In the genomic region with DNA sequence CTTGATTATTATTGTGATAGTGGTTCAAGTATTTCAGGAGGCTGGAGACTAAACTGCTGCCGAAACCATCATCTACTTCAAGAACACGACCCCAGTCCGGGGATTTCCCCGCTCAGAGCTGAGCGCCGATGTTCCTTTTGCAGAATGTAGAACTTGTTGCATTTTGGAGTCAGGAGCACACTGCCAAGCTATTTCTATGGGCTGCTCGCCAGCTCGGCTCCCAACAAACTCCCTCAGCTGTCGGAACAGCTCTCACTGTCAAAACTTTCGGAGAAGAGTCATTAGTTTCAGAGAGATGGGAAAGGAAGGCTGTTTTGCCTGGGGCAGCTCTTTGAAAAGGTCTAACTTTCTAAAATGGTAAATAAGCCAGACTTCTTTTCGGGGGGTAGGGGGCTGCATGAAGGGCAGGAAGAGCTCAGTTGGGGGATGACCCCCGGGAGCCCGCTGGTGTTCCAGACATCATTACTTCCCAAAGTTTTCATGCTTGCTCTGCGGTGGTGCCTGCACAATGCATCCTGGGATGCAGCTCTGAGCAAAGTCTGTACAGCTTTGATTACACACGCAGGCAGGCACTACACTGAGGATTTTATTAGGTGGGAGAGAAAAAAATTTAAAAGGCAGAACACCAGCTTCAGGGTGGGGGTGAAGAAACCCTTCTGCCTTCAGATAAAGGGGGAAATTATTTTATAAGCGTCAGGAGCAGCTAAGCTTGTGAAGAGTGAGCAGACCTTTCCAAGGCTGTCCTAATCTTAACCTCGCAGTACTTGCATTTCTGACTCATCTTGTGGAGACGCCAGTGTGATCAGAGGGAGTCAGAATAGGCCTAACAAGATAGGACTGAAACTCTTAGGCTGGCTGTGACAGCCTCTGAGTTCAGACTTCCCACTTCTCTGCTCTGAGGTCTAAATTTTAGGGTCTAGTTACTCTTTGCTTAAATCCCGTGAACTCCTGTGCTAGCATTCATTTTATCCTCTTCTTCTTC, we compare ENCODE assay signal across 8 mouse cellular contexts.
DNase-seq lines count a peak whose midpoint lies in the region; ATAC-seq lines count a peak whose summit lies in the region.

No protein-coding gene starts in this region.

- no peaks in the 10 kb centered on the region for H3K27me3 ChIP-seq in hindbrain, embryonic 16.5 days (replicated peaks; ENCODE audit: control insufficient read depth, insufficient read depth, low read length)
- H3K27me3 ChIP-seq in hindbrain, embryonic 12.5 days: no peaks in the 10 kb centered on the region
- no peaks in the 10 kb centered on the region for H3K27me3 ChIP-seq in stomach, embryonic 14.5 days (ENCODE audit: control insufficient read depth, insufficient read depth, low read length)

- WGBS in hindbrain, embryonic 16.5 days: 68% methylated on average over 19 of the region's 19 CpGs
- 82% methylated on average over 19 of the region's 19 CpGs for WGBS in hindbrain, embryonic 12.5 days
- WGBS in stomach, embryonic 14.5 days: 37% methylated on average over 19 of the region's 19 CpGs

- intact Hi-C loops in left cerebral cortex, postnatal 10 days (cut with DNase I): no loop called here

- no peak overlapping the region for H3K4me3 ChIP-seq in hindbrain, embryonic 16.5 days (ENCODE audit: low read length)
- no peak overlapping the region for H3K4me3 ChIP-seq in hindbrain, embryonic 12.5 days
- no peak overlapping the region for H3K4me3 ChIP-seq in stomach, embryonic 14.5 days (ENCODE audit: low read depth, low read length)

- H3K27ac ChIP-seq in hindbrain, embryonic 16.5 days (ENCODE audit: low read depth, low read length): no peak overlapping the region
- no peak overlapping the region for H3K27ac ChIP-seq in hindbrain, embryonic 12.5 days
- peak overlapping the region; percentile 33; the same call in 1 of the 2 replicates for H3K27ac ChIP-seq in stomach, embryonic 14.5 days (ENCODE audit: low read length)

- ATAC-seq in hindbrain, embryonic 16.5 days: no peak
- ATAC-seq in hindbrain, embryonic 12.5 days (ENCODE audit: low FRiP score): no peak
- ATAC-seq in stomach, embryonic 14.5 days (ENCODE audit: insufficient number of reproducible peaks, insufficient read depth, low FRiP score, low read depth): peak; percentile 33; the same call in 1 of the 2 replicates
- no peak for ATAC-seq in monocyte, adult 5-6 weeks (replicated peaks; ENCODE audit: insufficient number of reproducible peaks, low FRiP score, low TSS enrichment, poor library complexity, severe bottlenecking)

- H3K36me3 ChIP-seq in hindbrain, embryonic 16.5 days (ENCODE audit: control insufficient read depth, insufficient read depth, low read length): no peaks in the 10 kb centered on the region
- H3K36me3 ChIP-seq in hindbrain, embryonic 12.5 days: no peaks in the 10 kb centered on the region
- H3K36me3 ChIP-seq in stomach, embryonic 14.5 days (ENCODE audit: control insufficient read depth, insufficient read depth, low read length): no peaks in the 10 kb centered on the region

- peak overlapping the region; percentile 11; the same call in 1 of the 2 replicates for H3K4me2 ChIP-seq in hindbrain, embryonic 16.5 days (ENCODE audit: low read length)
- H3K4me2 ChIP-seq in hindbrain, embryonic 12.5 days (replicated peaks): no peak overlapping the region
- 0 out of 2 replicates have a peak overlapping the region, but pooled peaks have one; percentile 18 for H3K4me2 ChIP-seq in stomach, embryonic 14.5 days (replicated peaks; ENCODE audit: low read depth, low read length)

- no peaks in the 10 kb centered on the region; the same call in 1 of the 2 replicates for H3K4me1 ChIP-seq in hindbrain, embryonic 16.5 days (ENCODE audit: control insufficient read depth, insufficient read depth, low read depth, low read length)
- H3K4me1 ChIP-seq in hindbrain, embryonic 12.5 days: no peaks in the 10 kb centered on the region
- peaks cover 15% of the 10 kb centered on the region for H3K4me1 ChIP-seq in stomach, embryonic 14.5 days (ENCODE audit: control insufficient read depth, insufficient read depth, low read length)

- no peak overlapping the region for H3K9ac ChIP-seq in hindbrain, embryonic 16.5 days (ENCODE audit: low read depth, low read length)
- no peak overlapping the region for H3K9ac ChIP-seq in hindbrain, embryonic 12.5 days
- H3K9ac ChIP-seq in stomach, embryonic 14.5 days (replicated peaks; ENCODE audit: low read depth, low read length): no peak overlapping the region

- no peaks in the 10 kb centered on the region for H3K9me3 ChIP-seq in hindbrain, embryonic 16.5 days (ENCODE audit: control insufficient read depth, low read length)
- no peaks in the 10 kb centered on the region for H3K9me3 ChIP-seq in hindbrain, embryonic 12.5 days (replicated peaks)
- no peaks in the 10 kb centered on the region for H3K9me3 ChIP-seq in stomach, embryonic 14.5 days (ENCODE audit: control insufficient read depth, low read depth, low read length)

- DNase-seq in adrenal gland, postnatal 14 days: peak; percentile 60
- peak; percentile 67 for DNase-seq in gastrocnemius, postnatal 10 days
- peak; percentile 40 to 59 for DNase-seq in left cerebral cortex, postnatal 10 days (ENCODE audit: extremely low spot score in 1 of 2, low spot score in 2 of 2)
- no peak for DNase-seq in natural killer cell, adult 2 months (ENCODE audit: low spot score in 2 of 2)

Comparison
In these comparisons a context has a peak if more than half of its experiments do, and no peak if none do; other contexts are left out.
1. DNase-seq: peak in adrenal gland, postnatal 14 days (single experiment), gastrocnemius, postnatal 10 days (single experiment) and left cerebral cortex, postnatal 10 days (2 of 2); none in natural killer cell, adult 2 months (0 of 2).